Mouse (Mus musculus): Measurements from ENCODE around the gene Olfr71. TPM values are rescaled to one million over a fixed set of nuclear protein-coding genes. Genes with fewer than 3 reads are reported as not detected.
A peak's percentile ranks its signal among the peaks of the same experiment; 100 is the strongest.

Olfr71 gene
- polyA plus RNA-seq (2015; fragmentation: Nextera tagmentation; extraction: Ambion mirVana) = not detected in 2 replicates

GRCm38 (mm10) chr4:43709869-43710268 lies at the start of gene Olfr71:
Gene Olfr71 (minus strand): TSS chr4:43710255.
- Histone ChIP-seq H3K27ac (ENCODE audit: low read depth) (no peak within 1 kb of the TSS), H3K36me3 (replicated peaks; ENCODE audit: insufficient read depth, low read length) (no peaks in the 10 kb centered on the region), H3K4me2 (ENCODE audit: low read depth, low read length) (no peak within 1 kb of the TSS), H3K27me3 (ENCODE audit: insufficient read depth, low read length) (0 out of 2 replicates have a peak, but pooled peaks cover 2% of the 10 kb centered on the region), H3K9me3 (ENCODE audit: low read length) (no peaks in the 10 kb centered on the region), H3K9ac (replicated peaks) (no peak within 1 kb of the TSS), H3K4me1 (ENCODE audit: insufficient read depth) (no peaks in the 10 kb centered on the region), H3K4me3 (ENCODE audit: low read depth, low read length) (no peak within 1 kb of the TSS)
- no peak for ATAC-seq
- no peak for DNase-seq
- TF ChIP-seq CTCF (IDR thresholded peaks at IDR 0.05; ENCODE audit: low read depth) (no peak), EP300 (IDR thresholded peaks at IDR 0.05; ENCODE audit: low read depth) (no peak)
- 52% methylated on average over 6 of the region's 6 CpGs for WGBS (ENCODE audit: insufficient replicate concordance)

DNA sequence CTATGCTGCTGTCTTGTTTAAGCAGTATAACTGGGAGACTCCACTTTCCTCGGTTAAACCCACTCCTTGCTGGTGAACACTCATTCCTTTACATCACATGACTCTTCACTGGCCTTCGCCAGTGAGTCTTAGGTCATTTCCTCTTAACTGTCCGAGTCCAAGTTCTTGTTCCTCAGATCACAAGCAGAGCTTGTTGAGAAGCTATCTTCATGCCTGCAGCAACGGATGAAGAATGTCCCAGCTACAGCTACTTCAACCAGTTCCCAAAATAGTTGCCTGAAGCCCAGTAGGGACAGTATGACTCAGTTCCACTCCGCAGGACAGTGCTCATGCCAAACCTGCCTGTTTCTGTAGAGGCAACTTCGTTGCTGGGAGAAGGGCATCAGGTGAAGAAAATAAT lies 47.2 kb upstream of the Olfr71 start:
- H3K27ac ChIP-seq (ENCODE audit: low read depth) = no peak overlapping the region
- H3K4me3 ChIP-seq (ENCODE audit: low read depth, low read length) = no peak overlapping the region
- no peaks in the 10 kb centered on the region for H3K9me3 ChIP-seq (ENCODE audit: low read length)
- DNase-seq (no peak), ATAC-seq (no peak)
- H3K9ac ChIP-seq (replicated peaks) = no peak overlapping the region
- TF ChIP-seq EP300 (IDR thresholded peaks at IDR 0.05; ENCODE audit: low read depth) (no peak), CTCF (IDR thresholded peaks at IDR 0.05; ENCODE audit: low read depth) (no peak)
- H3K4me2 ChIP-seq (ENCODE audit: low read depth, low read length) = no peak overlapping the region
- H3K27me3 ChIP-seq (ENCODE audit: insufficient read depth, low read length) = peaks cover 3% of the 10 kb centered on the region; the same call in 1 of the 2 replicates
- no peaks in the 10 kb centered on the region for H3K4me1 ChIP-seq (ENCODE audit: insufficient read depth)
- no peaks in the 10 kb centered on the region for H3K36me3 ChIP-seq (replicated peaks; ENCODE audit: insufficient read depth, low read length)
- WGBS (ENCODE audit: insufficient replicate concordance) = 40% methylated on average over 6 of the region's 6 CpGs

GRCm38 (mm10) chr4:43745187-43745586 lies 35.1 kb upstream of the Olfr71 start:
- TF ChIP-seq CTCF (IDR thresholded peaks at IDR 0.05; ENCODE audit: low read depth) = peak; percentile 67
- no peak for TF ChIP-seq EP300 (IDR thresholded peaks at IDR 0.05; ENCODE audit: low read depth)
- no peaks in the 10 kb centered on the region for H3K27me3 ChIP-seq (ENCODE audit: insufficient read depth, low read length)
- H3K36me3 ChIP-seq (replicated peaks; ENCODE audit: insufficient read depth, low read length) = no peaks in the 10 kb centered on the region
- H3K9me3 ChIP-seq (ENCODE audit: low read length) = no peaks in the 10 kb centered on the region
- no peak for ATAC-seq
- no peak overlapping the region for H3K4me2 ChIP-seq (ENCODE audit: low read depth, low read length)
- DNase-seq = no peak
- no peak overlapping the region for H3K4me3 ChIP-seq (ENCODE audit: low read depth, low read length)
- H3K9ac ChIP-seq (replicated peaks) = no peak overlapping the region
- H3K27ac ChIP-seq (ENCODE audit: low read depth) = no peak overlapping the region
- no peaks in the 10 kb centered on the region for H3K4me1 ChIP-seq (ENCODE audit: insufficient read depth)
- 15% methylated on average over 6 of the region's 6 CpGs for WGBS (ENCODE audit: insufficient replicate concordance)

DNA sequence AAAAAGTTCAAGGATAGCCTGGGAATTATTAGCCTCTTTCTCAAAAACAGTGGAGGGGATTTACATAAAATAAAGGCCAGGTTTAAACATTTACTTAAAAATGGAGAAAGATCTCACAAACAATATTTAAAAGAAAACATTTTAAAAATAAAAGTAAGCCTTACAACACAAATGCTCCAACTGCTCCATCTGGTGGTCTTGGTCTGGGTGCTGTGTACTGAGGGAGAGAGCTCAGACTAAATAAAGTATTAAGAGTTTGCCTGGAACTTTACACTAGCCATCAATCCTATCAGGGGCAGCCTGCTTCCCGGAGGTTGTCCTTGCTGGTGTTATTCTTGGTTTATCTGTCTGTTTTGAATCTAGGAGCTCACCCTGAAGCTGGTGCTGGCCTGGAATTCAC lies 33.0 kb upstream of the Olfr71 start:
- ATAC-seq = no peak
- 36% methylated on average over 1 of the region's 1 CpGs for WGBS (ENCODE audit: insufficient replicate concordance)
- H3K4me3 ChIP-seq (ENCODE audit: low read depth, low read length) = no peak overlapping the region
- no peaks in the 10 kb centered on the region for H3K4me1 ChIP-seq (ENCODE audit: insufficient read depth)
- no peak overlapping the region for H3K9ac ChIP-seq (replicated peaks)
- H3K36me3 ChIP-seq (replicated peaks; ENCODE audit: insufficient read depth, low read length) = no peaks in the 10 kb centered on the region
- no peak for DNase-seq
- no peak overlapping the region for H3K27ac ChIP-seq (ENCODE audit: low read depth)
- H3K4me2 ChIP-seq (ENCODE audit: low read depth, low read length) = no peak overlapping the region
- TF ChIP-seq EP300 (IDR thresholded peaks at IDR 0.05; ENCODE audit: low read depth) = no peak
- TF ChIP-seq CTCF (IDR thresholded peaks at IDR 0.05; ENCODE audit: low read depth) = peak; percentile 27; the same call in 1 of the 2 replicates
- H3K27me3 ChIP-seq (ENCODE audit: insufficient read depth, low read length) = no peaks in the 10 kb centered on the region
- no peaks in the 10 kb centered on the region for H3K9me3 ChIP-seq (ENCODE audit: low read length)

- H3K27ac ChIP-seq (ENCODE audit: low read depth) = no peak overlapping the region
- no peak for DNase-seq
- no peak overlapping the region for H3K9ac ChIP-seq (replicated peaks)
- ATAC-seq = no peak
- 50% methylated on average over 4 of the region's 4 CpGs for whole genome bisulfite sequencing (ENCODE audit: insufficient replicate concordance)
- no peaks in the 10 kb centered on the region for H3K36me3 ChIP-seq (replicated peaks; ENCODE audit: insufficient read depth, low read length)
- no peak for TF ChIP-seq CTCF (IDR thresholded peaks at IDR 0.05; ENCODE audit: low read depth)
- TF ChIP-seq EP300 (IDR thresholded peaks at IDR 0.05; ENCODE audit: low read depth) = no peak
- no peak overlapping the region for H3K4me2 ChIP-seq (ENCODE audit: low read depth, low read length)
- H3K9me3 ChIP-seq (ENCODE audit: low read length) = no peaks in the 10 kb centered on the region
- no peak overlapping the region for H3K4me3 ChIP-seq (ENCODE audit: low read depth, low read length)
- no peaks in the 10 kb centered on the region for H3K27me3 ChIP-seq (ENCODE audit: insufficient read depth, low read length)
- H3K4me1 ChIP-seq (ENCODE audit: insufficient read depth) = no peaks in the 10 kb centered on the region
Observed at GRCm38 (mm10) chr4:43742637-43743036, 32.6 kb upstream of the Olfr71 start.

DNA sequence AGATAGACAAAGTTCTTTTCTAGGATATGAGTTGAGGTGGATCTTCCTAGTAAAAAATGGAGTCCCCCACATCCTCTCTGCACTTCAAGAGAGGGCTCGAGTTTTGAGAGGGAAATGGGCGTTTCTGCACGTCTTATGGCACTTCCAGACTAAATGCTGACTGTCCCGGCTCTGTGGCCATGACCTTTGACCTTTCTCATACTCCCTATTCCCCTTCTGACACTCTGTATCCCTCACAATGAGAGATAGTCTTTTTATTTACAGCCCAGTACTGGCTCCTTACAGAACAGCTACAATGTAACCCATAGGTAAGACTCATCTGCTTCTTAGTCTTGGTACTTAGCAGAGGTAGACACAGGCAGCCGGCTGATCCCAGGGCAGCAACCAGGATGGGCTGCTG lies 31.5 kb upstream of the Olfr71 start:
- Histone ChIP-seq H3K9ac (replicated peaks) (no peak overlapping the region), H3K4me3 (ENCODE audit: low read depth, low read length) (no peak overlapping the region), H3K4me2 (ENCODE audit: low read depth, low read length) (no peak overlapping the region), H3K27me3 (ENCODE audit: insufficient read depth, low read length) (no peaks in the 10 kb centered on the region), H3K36me3 (replicated peaks; ENCODE audit: insufficient read depth, low read length) (no peaks in the 10 kb centered on the region), H3K27ac (ENCODE audit: low read depth) (no peak overlapping the region), H3K9me3 (ENCODE audit: low read length) (no peaks in the 10 kb centered on the region), H3K4me1 (ENCODE audit: insufficient read depth) (no peaks in the 10 kb centered on the region)
- ATAC-seq (no peak), DNase-seq (no peak)
- 43% methylated on average over 5 of the region's 5 CpGs for WGBS (ENCODE audit: insufficient replicate concordance)
- no peak for TF ChIP-seq CTCF (IDR thresholded peaks at IDR 0.05; ENCODE audit: low read depth)
- no peak for TF ChIP-seq EP300 (IDR thresholded peaks at IDR 0.05; ENCODE audit: low read depth)
